Mouse (Mus musculus): ENCODE results near the gene Dennd5b.

GRCm38 (mm10) chr6:148975096-148975495 lies 126.4 kb downstream of the Dennd5b start:
- TF ChIP-seq POLR2A (IDR thresholded peaks at IDR 0.05; ENCODE audit: control insufficient read depth, extremely low read depth, insufficient read depth, low read length, poor library complexity) (no peak), CTCF (IDR thresholded peaks at IDR 0.05; ENCODE audit: borderline replicate concordance, control insufficient read depth, extremely low read depth, insufficient read depth, low read length, poor library complexity) (no peak)

Data from thymus, adult 2 months (tissue).